Comparison of ENCODE assay signal across 11 mouse cellular contexts in the genomic region with DNA sequence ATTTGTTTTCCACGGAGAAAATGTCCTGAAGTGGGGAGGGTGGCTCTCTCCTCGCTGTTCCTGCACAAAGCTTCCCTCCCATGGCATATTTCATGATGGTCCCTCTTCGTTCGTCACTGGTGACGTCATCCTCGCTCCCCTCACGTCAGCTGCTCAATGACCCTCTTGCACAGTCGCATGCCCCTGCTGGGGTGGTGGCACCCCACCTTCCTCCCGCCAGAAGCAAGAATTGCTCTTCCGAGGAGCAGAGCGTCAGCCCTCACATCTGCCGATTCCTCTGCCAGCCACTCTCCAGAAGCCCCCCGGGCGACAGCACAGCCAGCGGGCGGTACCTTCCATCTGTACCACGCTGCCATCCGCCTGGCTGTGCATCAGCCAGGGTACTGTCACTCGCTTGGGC. TPM values are rescaled to one million over a fixed set of nuclear protein-coding genes. Genes with fewer than 3 reads are reported as not detected.
DNase-seq lines count a peak whose midpoint lies in the region; ATAC-seq and TF ChIP-seq lines count a peak whose summit lies in the region.
"Had no signal": no experiment of that assay in that cellular context is flagged by ENCODE, and none has a peak within 500 bp of the region (broad histone marks: within the 10 kb centered on the region; RNA-seq: fewer than 3 reads in every experiment).

No protein-coding gene starts in this region.

- peak overlapping the region; percentile 25; the same call in 1 of the 2 replicates for H3K4me2 ChIP-seq in midbrain, embryonic 14.5 days (ENCODE audit: low read length)
- peak overlapping the region; percentile 34 for H3K4me2 ChIP-seq in forebrain, postnatal 0 days (ENCODE audit: low read depth)
- peak overlapping the region; percentile 33 for H3K4me2 ChIP-seq in neural tube, embryonic 14.5 days (ENCODE audit: low read depth, low read length)
- H3K4me2 ChIP-seq: liver, embryonic 11.5 days had no signal

- peak overlapping the region; percentile 71 for H3K27ac ChIP-seq in midbrain, embryonic 14.5 days (replicated peaks; ENCODE audit: low read depth, low read length)
- H3K27ac ChIP-seq in midbrain, embryonic 10.5 days (replicated peaks): no peak overlapping the region
- H3K27ac ChIP-seq in embryonic facial prominence, embryonic 10.5 days (replicated peaks): peak overlapping the region; percentile 63; the same call in 1 of the 2 replicates
- H3K27ac ChIP-seq in forebrain, postnatal 0 days (ENCODE audit: low read depth, low read length): peak overlapping the region; percentile 69
- peak overlapping the region; percentile 71 for H3K27ac ChIP-seq in neural tube, embryonic 14.5 days (ENCODE audit: low read depth, low read length)
- H3K27ac ChIP-seq in thymus, adult 2 months (ENCODE audit: control insufficient read depth, insufficient read depth, low read length): no peak overlapping the region

- ATAC-seq in midbrain, embryonic 14.5 days (ENCODE audit: low FRiP score, low TSS enrichment): no peak
- peak; percentile 67 for ATAC-seq in forebrain, postnatal 0 days
- peak; percentile 73 for ATAC-seq in neural tube, embryonic 14.5 days (ENCODE audit: low read depth)

- H3K9ac ChIP-seq in midbrain, embryonic 14.5 days (replicated peaks; ENCODE audit: low read length): peak overlapping the region; percentile 34; the same call in 1 of the 2 replicates
- H3K9ac ChIP-seq in forebrain, postnatal 0 days: peak overlapping the region; percentile 26
- H3K9ac ChIP-seq in neural tube, embryonic 14.5 days (replicated peaks; ENCODE audit: low read depth, low read length): peak overlapping the region; percentile 29

- no peaks in the 10 kb centered on the region for H3K36me3 ChIP-seq in midbrain, embryonic 14.5 days (ENCODE audit: control insufficient read depth, insufficient read depth, low read length)
- no peaks in the 10 kb centered on the region for H3K36me3 ChIP-seq in midbrain, embryonic 10.5 days
- H3K36me3 ChIP-seq in embryonic facial prominence, embryonic 10.5 days (replicated peaks): no peaks in the 10 kb centered on the region
- no peaks in the 10 kb centered on the region for H3K36me3 ChIP-seq in forebrain, postnatal 0 days (ENCODE audit: insufficient read depth)
- H3K36me3 ChIP-seq in neural tube, embryonic 14.5 days (ENCODE audit: control insufficient read depth, insufficient read depth, low read length): no peaks in the 10 kb centered on the region
- H3K36me3 ChIP-seq in thymus, adult 2 months (ENCODE audit: control insufficient read depth, insufficient read depth, low read length): no peaks in the 10 kb centered on the region

- H3K9me3 ChIP-seq in midbrain, embryonic 14.5 days (ENCODE audit: control insufficient read depth, low read length): no peaks in the 10 kb centered on the region
- no peaks in the 10 kb centered on the region for H3K9me3 ChIP-seq in midbrain, embryonic 10.5 days (replicated peaks)
- H3K9me3 ChIP-seq in embryonic facial prominence, embryonic 10.5 days: no peaks in the 10 kb centered on the region
- no peaks in the 10 kb centered on the region for H3K9me3 ChIP-seq in forebrain, postnatal 0 days (ENCODE audit: low read length)
- H3K9me3 ChIP-seq in neural tube, embryonic 14.5 days (ENCODE audit: control insufficient read depth, low read length): no peaks in the 10 kb centered on the region

- H3K4me3 ChIP-seq in midbrain, embryonic 14.5 days (replicated peaks; ENCODE audit: low read depth, low read length): no peak overlapping the region
- no peak overlapping the region for H3K4me3 ChIP-seq in midbrain, embryonic 10.5 days
- H3K4me3 ChIP-seq in embryonic facial prominence, embryonic 10.5 days: no peak overlapping the region
- H3K4me3 ChIP-seq in forebrain, postnatal 0 days (ENCODE audit: low read depth, low read length): 0 out of 2 replicates have a peak overlapping the region, but pooled peaks have one; percentile 9
- no peak overlapping the region; the same call in 1 of the 2 replicates for H3K4me3 ChIP-seq in neural tube, embryonic 14.5 days (ENCODE audit: low read depth, low read length)
- no peak overlapping the region for H3K4me3 ChIP-seq in thymus, adult 2 months (ENCODE audit: control insufficient read depth, insufficient read depth, low read length)

- peaks cover 14% of the 10 kb centered on the region for H3K4me1 ChIP-seq in midbrain, embryonic 14.5 days (ENCODE audit: control insufficient read depth, insufficient read depth, low read length)
- peaks cover 21% of the 10 kb centered on the region for H3K4me1 ChIP-seq in midbrain, embryonic 10.5 days
- H3K4me1 ChIP-seq in embryonic facial prominence, embryonic 10.5 days: peaks cover 48% of the 10 kb centered on the region
- peaks cover 15% of the 10 kb centered on the region for H3K4me1 ChIP-seq in forebrain, postnatal 0 days (ENCODE audit: insufficient read depth)
- peaks cover 10% of the 10 kb centered on the region; the same call in 1 of the 2 replicates for H3K4me1 ChIP-seq in neural tube, embryonic 14.5 days (ENCODE audit: control insufficient read depth, insufficient read depth, low read length)
- no peaks in the 10 kb centered on the region; the same call in 1 of the 2 replicates for H3K4me1 ChIP-seq in thymus, adult 2 months (replicated peaks; ENCODE audit: control insufficient read depth, insufficient read depth, low read length)

- peak; percentile 70 for DNase-seq in midbrain, embryonic 14.5 days
- no peak for DNase-seq in midbrain, embryonic 10.5 days (ENCODE audit: low spot score)
- DNase-seq in embryonic facial prominence, embryonic 10.5 days (ENCODE audit: low spot score): no peak
- peak; percentile 70 for DNase-seq in forebrain, postnatal 0 days
- DNase-seq in thymus, adult 2 months: no peak
- DNase-seq in liver: no peak
- DNase-seq: kidney, adult 11 months; lung, postnatal 36 days had no signal

- TF ChIP-seq POLR2A in thymus, adult 2 months (IDR thresholded peaks at IDR 0.05; ENCODE audit: control insufficient read depth, extremely low read depth, insufficient read depth, low read length, poor library complexity): no peak

- 0 out of 2 replicates have a peak, but pooled peaks have one; percentile 10 for TF ChIP-seq CTCF in forebrain, postnatal 0 days (IDR thresholded peaks at IDR 0.05; ENCODE audit: low read depth)
- TF ChIP-seq CTCF in thymus, adult 2 months (IDR thresholded peaks at IDR 0.05; ENCODE audit: borderline replicate concordance, control insufficient read depth, extremely low read depth, insufficient read depth, low read length, poor library complexity): no peak

- WGBS in midbrain, embryonic 14.5 days: 42% methylated on average over 19 of the region's 19 CpGs
- 58% methylated on average over 19 of the region's 19 CpGs for WGBS in midbrain, embryonic 10.5 days
- WGBS in embryonic facial prominence, embryonic 10.5 days: 46% methylated on average over 19 of the region's 19 CpGs
- WGBS in forebrain, postnatal 0 days: 21% methylated on average over 19 of the region's 19 CpGs
- WGBS in neural tube, embryonic 14.5 days: 26% methylated on average over 19 of the region's 19 CpGs
- WGBS in thymus, adult 2 months: 91% methylated on average over 19 of the region's 19 CpGs

- no peaks in the 10 kb centered on the region for H3K27me3 ChIP-seq in midbrain, embryonic 14.5 days (ENCODE audit: control insufficient read depth, insufficient read depth, low read length)
- no peaks in the 10 kb centered on the region for H3K27me3 ChIP-seq in midbrain, embryonic 10.5 days (ENCODE audit: low read depth, poor library complexity, severe bottlenecking)
- H3K27me3 ChIP-seq in embryonic facial prominence, embryonic 10.5 days (replicated peaks; ENCODE audit: low read depth, poor library complexity, severe bottlenecking): 0 out of 2 replicates have a peak, but pooled peaks cover 5% of the 10 kb centered on the region
- no peaks in the 10 kb centered on the region for H3K27me3 ChIP-seq in forebrain, postnatal 0 days (ENCODE audit: insufficient read depth, low read length)
- H3K27me3 ChIP-seq in neural tube, embryonic 14.5 days (ENCODE audit: control insufficient read depth, insufficient read depth, low read length): no peaks in the 10 kb centered on the region
- H3K27me3 ChIP-seq in thymus, adult 2 months (ENCODE audit: control insufficient read depth, insufficient read depth, low read length): no peaks in the 10 kb centered on the region
- H3K27me3 ChIP-seq: CH12.LX had no signal

RNA-seq across cellular contexts. Expression of a gene that starts 45.7 kb away (rescaled TPM):
- 15.3 and 19.3 TPM in 2 replicates for polyA plus RNA-seq in midbrain, embryonic 14.5 days (2014; fragmentation: Nextera tagmentation; extraction: Ambion mirVana)
- 9.2 TPM in 2 replicates for polyA plus RNA-seq in midbrain, embryonic 10.5 days (2016; fragmentation: Nextera tagmentation; extraction: Ambion mirVana)
- 12.7 and 15.5 TPM in 2 replicates for polyA plus RNA-seq in embryonic facial prominence, embryonic 10.5 days (2016; fragmentation: Nextera tagmentation; extraction: Ambion mirVana)
- total RNA-seq in forebrain, postnatal 0 days (2014; rRNA removed): 34.6 and 42.2 TPM in 2 replicates
- polyA plus RNA-seq in forebrain, postnatal 0 days (2015; fragmentation: Nextera tagmentation; extraction: Ambion mirVana): 18.6 and 19.4 TPM in 2 replicates
- 18.6 and 19.6 TPM in 2 replicates for polyA plus RNA-seq in neural tube, embryonic 14.5 days (2014; fragmentation: Nextera tagmentation; extraction: Ambion mirVana)
- polyA plus RNA-seq in thymus, adult 2 months (2012; rRNA removed): 36.8 and 42.3 TPM in 2 replicates

Comparison
In these comparisons a context has a peak if more than half of its experiments do, and no peak if none do; other contexts are left out.
1. DNase-seq: peak in midbrain, embryonic 14.5 days (single experiment) and forebrain, postnatal 0 days (single experiment); none in midbrain, embryonic 10.5 days (single experiment), embryonic facial prominence, embryonic 10.5 days (single experiment), thymus, adult 2 months (single experiment) and liver (single experiment).
2. H3K27ac ChIP-seq: peak in midbrain, embryonic 14.5 days (single experiment), embryonic facial prominence, embryonic 10.5 days (single experiment), forebrain, postnatal 0 days (single experiment) and neural tube, embryonic 14.5 days (single experiment); none in midbrain, embryonic 10.5 days (single experiment) and thymus, adult 2 months (single experiment).
3. Peak in every context shown above with its lines, with median percentiles within 50 percentile points of each other: H3K4me2 ChIP-seq and H3K9ac ChIP-seq.